Mouse (Mus musculus): ENCODE data around the gene Mageb5. TPM values are rescaled to one million over a fixed set of nuclear protein-coding genes. Genes with fewer than 3 reads are reported as not detected.

Mageb5 gene
- total RNA-seq (2023), result not detected in 4 replicates

DNA sequence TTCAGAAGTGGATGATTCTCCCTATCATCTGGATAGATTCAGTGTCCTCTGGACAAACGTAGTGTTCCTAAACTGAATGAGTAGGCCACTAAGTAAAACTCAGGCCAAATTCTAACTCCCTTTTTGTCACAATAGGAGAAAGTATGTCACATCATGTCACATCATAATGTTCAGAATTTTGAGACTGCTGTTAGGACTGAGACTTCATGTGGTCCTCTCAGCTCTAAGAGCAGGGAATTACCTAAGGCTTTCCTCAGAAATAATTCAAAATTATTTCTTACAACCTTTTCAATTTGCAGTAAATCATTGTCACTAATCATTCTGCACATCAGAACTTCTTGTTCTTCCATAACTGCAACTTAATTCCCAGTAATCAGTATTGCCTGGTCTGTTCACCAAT lies at the start of gene Mageb5:
Gene Mageb5 (minus strand): TSS at position 101 of the 400 bp plus-strand sequence.

Other genes with a start within 250 kb of the Mageb5 start
- gene 1700084M14Rik, start 207.1 kb downstream of the Mageb5 start, total RNA-seq (2023), result not detected in 4 replicates
- gene Gm14781, start 150.8 kb downstream of the Mageb5 start, total RNA-seq (2023), result not detected in 4 replicates
- gene Mageb1, start 233.3 kb upstream of the Mageb5 start, total RNA-seq (2023), result not detected in 4 replicates